Mouse (Mus musculus) layer of hippocampus, postnatal 25 days (tissue): ENCODE results near the gene Zfp622. TPM values are rescaled to one million over a fixed set of nuclear protein-coding genes. Genes with fewer than 3 reads are reported as not detected.

ENCODE experiments used
- DNase-seq, 2 experiments: peaks; one replicate each; pipeline ENCODE4 v3.0.0; 2022; ENCODE audit warnings: mixed read lengths in 2 of 2, low spot score in 1 of 2; ENCODE audit errors: extremely low spot score in 1 of 2
- total RNA-seq, 2 experiments: library from RNA; stranded (reverse); gene quantifications; 2 replicates each; pipeline ENCODE4 v1.2.3; 2021

Zfp622 gene
- 10 to 100 TPM; 40.4 to 40.5 TPM for total RNA-seq

- peak; percentile 82 for DNase-seq
Measured at GRCm38 (mm10) chr15:25984067-25984733, at the start of gene Zfp622. Gene Zfp622 (plus strand): TSS chr15:25984366.

GRCm38 (mm10) chr15:25934411-25934810 lies 49.8 kb upstream of the Zfp622 start:
- no peak for DNase-seq

GRCm38 (mm10) chr15:25938496-25938895 lies 45.7 kb upstream of the Zfp622 start:
- DNase-seq, result no peak

GRCm38 (mm10) chr15:25940397-25941377 lies 43.5 kb upstream of the Zfp622 start:
- no peak for DNase-seq

GRCm38 (mm10) chr15:25941514-25941913 lies 42.7 kb upstream of the Zfp622 start:
- no peak for DNase-seq

- no peak for DNase-seq
Measured at GRCm38 (mm10) chr15:25942415-25942814, 41.8 kb upstream of the Zfp622 start.

- DNase-seq, result no peak
Measured at GRCm38 (mm10) chr15:25943386-25944137, 40.6 kb upstream of the Zfp622 start.

GRCm38 (mm10) chr15:25945224-25945623 lies 38.9 kb upstream of the Zfp622 start:
- no peak for DNase-seq

GRCm38 (mm10) chr15:25946482-25946881 lies 37.7 kb upstream of the Zfp622 start:
- no peak for DNase-seq

- no peak for DNase-seq
Measured at GRCm38 (mm10) chr15:25947383-25947782, 36.8 kb upstream of the Zfp622 start.

GRCm38 (mm10) chr15:25948257-25949223 lies 35.6 kb upstream of the Zfp622 start:
- DNase-seq, result no peak

- no peak for DNase-seq
Measured at GRCm38 (mm10) chr15:25949696-25950095, 34.5 kb upstream of the Zfp622 start.

GRCm38 (mm10) chr15:25950584-25950983 lies 33.6 kb upstream of the Zfp622 start:
- DNase-seq, result no peak

- no peak for DNase-seq
Measured at GRCm38 (mm10) chr15:25951037-25951436, 33.1 kb upstream of the Zfp622 start.

- no peak for DNase-seq
Measured at GRCm38 (mm10) chr15:25956001-25956400, 28.2 kb upstream of the Zfp622 start.

GRCm38 (mm10) chr15:25956422-25957117 lies 27.6 kb upstream of the Zfp622 start:
- DNase-seq, result no peak

- DNase-seq, result no peak
Measured at GRCm38 (mm10) chr15:25957651-25958050, 26.5 kb upstream of the Zfp622 start.

- DNase-seq, result no peak
Measured at GRCm38 (mm10) chr15:25959375-25959774, 24.8 kb upstream of the Zfp622 start.

GRCm38 (mm10) chr15:25960231-25960630 lies 23.9 kb upstream of the Zfp622 start:
- no peak for DNase-seq
